ENCODE assay signal across 8 mouse cellular contexts in the genomic region with DNA sequence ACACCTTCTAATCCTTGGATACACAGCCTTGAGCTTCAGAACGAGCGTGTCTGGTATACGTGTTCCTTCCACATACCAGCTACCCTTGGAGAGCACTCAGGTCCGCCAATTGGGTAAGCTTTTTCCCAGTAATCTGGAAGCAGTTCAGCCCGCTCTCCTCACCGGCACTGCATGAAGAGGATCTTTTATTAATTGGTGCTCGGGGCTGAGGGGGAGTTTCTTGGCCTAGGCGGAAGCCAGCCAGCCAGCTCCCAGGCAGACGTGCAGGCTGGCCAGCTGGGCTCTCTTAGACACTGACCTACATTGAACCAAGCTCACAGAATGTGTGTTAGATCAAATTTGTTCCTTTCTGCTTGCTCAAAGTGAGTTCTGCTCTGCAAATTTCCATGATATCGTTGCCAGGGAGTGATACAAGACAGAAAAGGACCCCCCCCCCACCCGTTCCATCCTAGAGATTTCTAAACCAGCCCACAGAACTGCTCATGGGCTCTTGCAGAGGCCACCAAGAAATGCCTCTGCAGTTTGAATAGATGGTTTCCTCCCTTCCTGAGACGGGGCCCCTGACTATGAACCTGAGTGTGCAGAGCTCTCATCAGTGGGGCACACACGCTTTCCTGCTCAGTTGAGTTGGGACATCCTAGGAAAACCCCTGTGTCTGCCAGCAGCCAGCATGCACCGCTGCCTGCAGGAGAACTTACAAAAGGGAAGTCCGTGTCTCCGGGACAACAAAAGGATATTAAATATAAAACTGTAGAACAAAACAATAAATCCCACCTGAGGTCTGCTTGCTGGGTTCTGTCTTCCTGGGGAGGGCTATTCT.
DNase-seq lines count a peak whose midpoint lies in the region; ATAC-seq lines count a peak whose summit lies in the region.

No protein-coding gene starts in this region.

- 66% methylated on average over 16 of the region's 16 CpGs for WGBS in hindbrain, embryonic 10.5 days
- WGBS in hindbrain, embryonic 13.5 days, result 48% methylated on average over 16 of the region's 16 CpGs
- 54% methylated on average over 16 of the region's 16 CpGs for WGBS in hindbrain, embryonic 12.5 days
- WGBS in lung, embryonic 16.5 days, result 39% methylated on average over 16 of the region's 16 CpGs

- H3K9ac ChIP-seq in hindbrain, embryonic 13.5 days, result no peak overlapping the region
- H3K9ac ChIP-seq in hindbrain, embryonic 12.5 days, result no peak overlapping the region
- peak overlapping the region; percentile 1 for H3K9ac ChIP-seq in lung, embryonic 16.5 days (ENCODE audit: low read length)

- no peak overlapping the region for H3K4me3 ChIP-seq in hindbrain, embryonic 10.5 days
- no peak overlapping the region for H3K4me3 ChIP-seq in hindbrain, embryonic 13.5 days
- no peak overlapping the region for H3K4me3 ChIP-seq in hindbrain, embryonic 12.5 days
- no peak overlapping the region for H3K4me3 ChIP-seq in lung, embryonic 16.5 days (ENCODE audit: low read length)

- H3K9me3 ChIP-seq in hindbrain, embryonic 10.5 days, result no peaks in the 10 kb centered on the region
- H3K9me3 ChIP-seq in hindbrain, embryonic 13.5 days, result no peaks in the 10 kb centered on the region
- no peaks in the 10 kb centered on the region for H3K9me3 ChIP-seq in hindbrain, embryonic 12.5 days (replicated peaks)
- H3K9me3 ChIP-seq in lung, embryonic 16.5 days (ENCODE audit: control insufficient read depth, low read length), result no peaks in the 10 kb centered on the region

- ATAC-seq in hindbrain, embryonic 13.5 days (ENCODE audit: low FRiP score), result no peak
- no peak for ATAC-seq in hindbrain, embryonic 12.5 days (ENCODE audit: low FRiP score)
- peak; percentile 94 for ATAC-seq in lung, embryonic 16.5 days (ENCODE audit: low read depth)
- ATAC-seq in erythroid progenitor cell, adult 5-6 weeks (replicated peaks; ENCODE audit: low FRiP score, poor library complexity, severe bottlenecking), result no peak

- H3K27ac ChIP-seq in hindbrain, embryonic 10.5 days, result peak overlapping the region; percentile 60
- H3K27ac ChIP-seq in hindbrain, embryonic 13.5 days, result no peak overlapping the region; the same call in 1 of the 2 replicates
- peak overlapping the region; percentile 52; the same call in 1 of the 2 replicates for H3K27ac ChIP-seq in hindbrain, embryonic 12.5 days
- peak overlapping the region; percentile 91 for H3K27ac ChIP-seq in lung, embryonic 16.5 days (ENCODE audit: low read length)

- peak; percentile 20 for DNase-seq in hindbrain, embryonic 10.5 days (ENCODE audit: low spot score)
- peak; percentile 32 to 46 for DNase-seq in frontal cortex, postnatal 14 days (ENCODE audit: low spot score in 2 of 2)
- peak; percentile 66 for DNase-seq in layer of hippocampus, adult 9-11 months
- DNase-seq in right cerebral cortex, adult 2 months (ENCODE audit: low spot score in 2 of 2), result peak; percentile 36 to 51

- H3K36me3 ChIP-seq in hindbrain, embryonic 10.5 days, result no peaks in the 10 kb centered on the region
- no peaks in the 10 kb centered on the region for H3K36me3 ChIP-seq in hindbrain, embryonic 13.5 days
- H3K36me3 ChIP-seq in hindbrain, embryonic 12.5 days, result no peaks in the 10 kb centered on the region
- no peaks in the 10 kb centered on the region for H3K36me3 ChIP-seq in lung, embryonic 16.5 days (ENCODE audit: control insufficient read depth, insufficient read depth, low read length)

- no peaks in the 10 kb centered on the region for H3K27me3 ChIP-seq in hindbrain, embryonic 10.5 days (ENCODE audit: insufficient read depth, poor library complexity, severe bottlenecking)
- H3K27me3 ChIP-seq in hindbrain, embryonic 13.5 days, result no peaks in the 10 kb centered on the region
- H3K27me3 ChIP-seq in hindbrain, embryonic 12.5 days, result no peaks in the 10 kb centered on the region
- H3K27me3 ChIP-seq in lung, embryonic 16.5 days (ENCODE audit: control insufficient read depth, insufficient read depth, low read depth, low read length), result no peaks in the 10 kb centered on the region

- H3K4me1 ChIP-seq in hindbrain, embryonic 10.5 days (replicated peaks), result peaks cover 28% of the 10 kb centered on the region
- peaks cover 18% of the 10 kb centered on the region for H3K4me1 ChIP-seq in hindbrain, embryonic 13.5 days (replicated peaks)
- H3K4me1 ChIP-seq in hindbrain, embryonic 12.5 days, result peaks cover 18% of the 10 kb centered on the region
- peaks cover 17% of the 10 kb centered on the region for H3K4me1 ChIP-seq in lung, embryonic 16.5 days (replicated peaks; ENCODE audit: control insufficient read depth, insufficient read depth, low read length)

- H3K4me2 ChIP-seq in hindbrain, embryonic 13.5 days, result no peak overlapping the region
- H3K4me2 ChIP-seq in hindbrain, embryonic 12.5 days (replicated peaks), result no peak overlapping the region
- no peak overlapping the region for H3K4me2 ChIP-seq in lung, embryonic 16.5 days (ENCODE audit: low read depth, low read length)
